Mouse (Mus musculus): ENCODE results near the gene C330007P06Rik. TPM values are rescaled to one million over a fixed set of nuclear protein-coding genes. Genes with fewer than 3 reads are reported as not detected.

The C330007P06Rik gene
- 36.0 and 53.1 TPM in 2 replicates for total RNA-seq (2023)

DNA sequence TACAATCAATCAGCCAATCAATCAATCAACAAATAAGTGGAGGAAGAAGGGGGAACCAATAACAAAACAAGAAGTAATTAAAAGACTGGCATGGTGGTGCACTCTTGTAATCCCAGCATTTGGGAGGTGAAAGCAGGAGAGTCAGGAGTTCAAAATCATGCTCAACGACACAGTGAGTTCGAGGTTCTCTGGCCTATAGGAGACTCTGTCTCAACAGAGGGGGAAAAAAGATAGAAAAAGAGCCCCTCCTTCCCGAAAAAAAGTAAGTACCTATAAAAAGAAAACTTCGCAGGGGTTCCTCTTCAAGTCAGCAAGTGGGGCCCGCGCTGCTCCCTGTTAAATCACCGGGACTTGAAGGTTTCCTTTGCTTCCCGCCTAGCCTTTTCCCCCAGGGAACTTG is at the start of gene C330007P06Rik, which contains the start of gene Ube2a:
Gene C330007P06Rik (minus strand): TSS at position 347 of the 400 bp plus-strand sequence.
Gene Ube2a (plus strand): TSS at position 136 of the 400 bp plus-strand sequence.

GRCm38 (mm10) chrX:36902321-36903114 is 28.6 kb upstream of the C330007P06Rik start, which contains the start of gene Nkrf:
TSS of gene Nkrf (minus strand) at chrX:36902899.

GRCm38 (mm10) chrX:36795424-36796162 is 78.3 kb downstream of the C330007P06Rik start, which contains the start of gene Slc25a5:
TSS of gene Slc25a5 (plus strand) at chrX:36795651.

Other genes with a start within 250 kb of the C330007P06Rik start
- 0.28 and 0.29 TPM in 2 replicates for gene Akap17b, start 228.7 kb downstream of the C330007P06Rik start, total RNA-seq (2023)
- 1.1 and 1.5 TPM in 2 replicates for gene Slc25a43, start 130.5 kb downstream of the C330007P06Rik start, total RNA-seq (2023)
- 239 and 251 TPM in 2 replicates for gene Slc25a5, start 78.5 kb downstream of the C330007P06Rik start, total RNA-seq (2023)
- gene Ube2a, start 211 bp downstream of the C330007P06Rik start, total RNA-seq (2023), result 71.2 and 75.9 TPM in 2 replicates
- 1.6 and 1.9 TPM in 2 replicates for gene Nkrf, start 28.8 kb upstream of the C330007P06Rik start, total RNA-seq (2023)
- gene Sept6, start 117.7 kb upstream of the C330007P06Rik start, total RNA-seq (2023), result 21.9 and 28.2 TPM in 2 replicates
- not detected in 2 replicates for gene Sowahd, start 174.7 kb upstream of the C330007P06Rik start, total RNA-seq (2023)
- gene Rpl39, start 211.3 kb upstream of the C330007P06Rik start, total RNA-seq (2023), result 246 and 267 TPM in 2 replicates
- gene Upf3b, start 236.2 kb upstream of the C330007P06Rik start, total RNA-seq (2023), result 11.3 and 14.3 TPM in 2 replicates